Mouse (Mus musculus) kidney, postnatal 36 days (tissue): ENCODE results near the gene Gfpt1.
"Not testable (repeated sequence)": the region's sequence is repeated elsewhere in the genome, so short reads cannot be mapped to it uniquely, and the experiment has no call there.

Source experiments
- DNase-seq, 2 experiments: peaks; one replicate each; pipeline ENCODE4 v3.0.0; 2021 to 2022; ENCODE audit warnings: mixed read lengths in 2 of 2

Gene Gfpt1

GRCm38 (mm10) chr6:87043131-87043516 lies 478 bp downstream of the Gfpt1 start:
- no peak for DNase-seq

GRCm38 (mm10) chr6:87044895-87045294 lies 2.2 kb downstream of the Gfpt1 start:
- DNase-seq = no peak

- no peak for DNase-seq
Observed at GRCm38 (mm10) chr6:87045507-87045906, 2.9 kb downstream of the Gfpt1 start.

GRCm38 (mm10) chr6:87048712-87049111 lies 6.1 kb downstream of the Gfpt1 start:
- not testable (repeated sequence) for DNase-seq

GRCm38 (mm10) chr6:87051886-87052425 lies 9.3 kb downstream of the Gfpt1 start:
- no peak for DNase-seq

- no peak for DNase-seq
Observed at GRCm38 (mm10) chr6:87054193-87054592, 11.5 kb downstream of the Gfpt1 start.

- no peak for DNase-seq
Observed at GRCm38 (mm10) chr6:87059754-87060153, 17.1 kb downstream of the Gfpt1 start.

GRCm38 (mm10) chr6:87063586-87063985 lies 20.9 kb downstream of the Gfpt1 start:
- DNase-seq = no peak

GRCm38 (mm10) chr6:87068209-87068608 lies 25.6 kb downstream of the Gfpt1 start:
- no peak for DNase-seq

- DNase-seq = no peak
Observed at GRCm38 (mm10) chr6:87069195-87069900, 26.7 kb downstream of the Gfpt1 start.

- no peak for DNase-seq
Observed at GRCm38 (mm10) chr6:87070641-87071040, 28.0 kb downstream of the Gfpt1 start.

- DNase-seq = no peak
Observed at GRCm38 (mm10) chr6:87072759-87073158, 30.1 kb downstream of the Gfpt1 start.

- DNase-seq = no peak
Observed at GRCm38 (mm10) chr6:87075092-87075685, 32.5 kb downstream of the Gfpt1 start.

- DNase-seq = no peak
Observed at GRCm38 (mm10) chr6:87079457-87079856, 36.8 kb downstream of the Gfpt1 start.

- no peak for DNase-seq
Observed at GRCm38 (mm10) chr6:87085026-87085425, 42.4 kb downstream of the Gfpt1 start.

- DNase-seq = no peak
Observed at GRCm38 (mm10) chr6:87088356-87088755, 45.7 kb downstream of the Gfpt1 start.

- no peak for DNase-seq
Observed at GRCm38 (mm10) chr6:87090877-87091276, 48.2 kb downstream of the Gfpt1 start.

GRCm38 (mm10) chr6:87092476-87092875 lies 49.8 kb downstream of the Gfpt1 start:
- DNase-seq = no peak

- DNase-seq = not testable (repeated sequence)
Observed at GRCm38 (mm10) chr6:87093631-87094030, 51.0 kb downstream of the Gfpt1 start.

- DNase-seq = no peak
Observed at GRCm38 (mm10) chr6:87099261-87099660, 56.6 kb downstream of the Gfpt1 start.

- no peak for DNase-seq
Observed at GRCm38 (mm10) chr6:87099671-87100296, 57.1 kb downstream of the Gfpt1 start.

- DNase-seq = no peak
Observed at GRCm38 (mm10) chr6:87100297-87101020, 57.8 kb downstream of the Gfpt1 start.

- peak; percentile 86 to 95 for DNase-seq
Observed at GRCm38 (mm10) chr6:87101281-87101954, 58.8 kb downstream of the Gfpt1 start.
